In the genomic region with DNA sequence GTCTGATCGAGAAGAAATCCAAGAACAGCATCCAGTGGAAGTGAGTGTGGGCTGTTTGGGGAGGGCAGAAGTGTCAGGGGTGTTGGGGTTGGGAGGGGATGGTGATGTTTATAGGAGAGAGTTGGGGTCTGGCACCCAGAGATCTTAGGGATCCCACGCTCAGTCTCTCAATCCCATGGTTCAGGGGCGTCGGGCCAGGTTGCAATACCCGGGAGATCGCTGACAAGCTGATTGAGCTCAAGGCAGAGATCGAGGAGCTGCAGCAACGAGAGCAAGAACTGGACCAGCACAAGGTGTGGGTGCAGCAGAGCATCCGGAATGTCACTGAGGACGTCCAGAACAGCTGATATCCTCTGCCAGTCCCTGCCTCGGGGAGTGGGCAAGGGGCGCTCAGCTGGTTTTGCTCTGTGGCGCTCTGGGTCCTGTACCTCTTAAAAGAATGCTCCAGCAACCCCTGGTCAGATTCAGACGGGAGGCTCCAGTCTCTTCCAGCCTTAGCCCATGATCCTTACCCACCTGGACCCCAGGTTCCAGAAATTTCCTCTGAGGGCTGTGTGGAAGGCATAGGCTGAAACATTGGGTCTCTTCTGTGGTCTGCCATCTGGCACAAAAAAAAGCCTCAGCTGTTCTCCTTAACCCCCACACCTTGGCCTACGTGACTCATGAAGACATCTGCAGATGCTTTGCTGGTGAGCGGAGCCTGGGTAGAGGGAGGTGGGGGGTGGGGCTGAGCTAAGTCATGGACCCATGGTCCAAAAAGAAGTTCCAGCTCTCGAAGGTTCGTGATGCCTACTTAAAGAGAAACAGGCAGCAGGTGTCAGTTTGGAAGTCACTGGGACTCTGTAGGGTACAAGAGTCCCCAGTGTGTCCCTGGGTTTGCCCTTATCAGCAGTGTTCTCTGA, we compare ENCODE assay signal across 8 mouse cellular contexts. TPM values are rescaled to one million over a fixed set of nuclear protein-coding genes. Genes with fewer than 3 reads are reported as not detected.
DNase-seq lines count a peak whose midpoint lies in the region; ATAC-seq lines count a peak whose summit lies in the region.

No protein-coding gene starts in this region.

- no peak for DNase-seq in kidney, postnatal 14 days
- DNase-seq in adrenal gland, postnatal 14 days, result no peak
- no peak for DNase-seq in urinary bladder, adult 18-20 months (ENCODE audit: low spot score in 2 of 2)
- no peak for DNase-seq in ovary, postnatal 10 days (ENCODE audit: low spot score)

- no peaks in the 10 kb centered on the region for H3K9me3 ChIP-seq in kidney, embryonic 16.5 days (ENCODE audit: low read length)
- no peaks in the 10 kb centered on the region for H3K9me3 ChIP-seq in hindbrain, embryonic 15.5 days
- no peaks in the 10 kb centered on the region for H3K9me3 ChIP-seq in midbrain, embryonic 15.5 days

- peaks cover 19% of the 10 kb centered on the region for H3K4me1 ChIP-seq in kidney, embryonic 16.5 days (ENCODE audit: insufficient read depth, low read length)
- H3K4me1 ChIP-seq in brown adipose tissue, adult 24 weeks (ENCODE audit: control insufficient read depth, insufficient read depth, insufficient read length, low read length), result 0 out of 2 replicates have a peak, but pooled peaks cover 3% of the 10 kb centered on the region
- peaks cover 30% of the 10 kb centered on the region for H3K4me1 ChIP-seq in hindbrain, embryonic 15.5 days (replicated peaks)
- H3K4me1 ChIP-seq in midbrain, embryonic 15.5 days, result peaks cover 21% of the 10 kb centered on the region

- no peaks in the 10 kb centered on the region for H3K27me3 ChIP-seq in kidney, embryonic 16.5 days (ENCODE audit: insufficient read depth, low read length)
- H3K27me3 ChIP-seq in hindbrain, embryonic 15.5 days, result no peaks in the 10 kb centered on the region
- H3K27me3 ChIP-seq in midbrain, embryonic 15.5 days (replicated peaks), result no peaks in the 10 kb centered on the region

- peak overlapping the region; percentile 97 for H3K4me3 ChIP-seq in kidney, embryonic 16.5 days (ENCODE audit: low read length)
- peak overlapping the region; percentile 82 for H3K4me3 ChIP-seq in brown adipose tissue, adult 24 weeks (ENCODE audit: insufficient read depth, low read depth, low read length)
- H3K4me3 ChIP-seq in hindbrain, embryonic 15.5 days, result peak overlapping the region; percentile 99
- H3K4me3 ChIP-seq in midbrain, embryonic 15.5 days, result peak overlapping the region; percentile 100

- H3K27ac ChIP-seq in kidney, embryonic 16.5 days (ENCODE audit: low read length), result no peak overlapping the region; the same call in 1 of the 2 replicates
- no peak overlapping the region for H3K27ac ChIP-seq in brown adipose tissue, adult 24 weeks (replicated peaks; ENCODE audit: low read depth, low read length)
- H3K27ac ChIP-seq in hindbrain, embryonic 15.5 days (replicated peaks), result peak overlapping the region; percentile 73; the same call in 1 of the 2 replicates
- H3K27ac ChIP-seq in midbrain, embryonic 15.5 days, result no peak overlapping the region; the same call in 1 of the 2 replicates

- H3K4me2 ChIP-seq in kidney, embryonic 16.5 days (replicated peaks; ENCODE audit: low read depth, low read length), result peak overlapping the region; percentile 97
- peak overlapping the region; percentile 95 for H3K4me2 ChIP-seq in hindbrain, embryonic 15.5 days
- peak overlapping the region; percentile 99 for H3K4me2 ChIP-seq in midbrain, embryonic 15.5 days

- H3K36me3 ChIP-seq in kidney, embryonic 16.5 days (ENCODE audit: insufficient read depth, low read length), result peaks cover 41% of the 10 kb centered on the region
- peaks cover 43% of the 10 kb centered on the region for H3K36me3 ChIP-seq in hindbrain, embryonic 15.5 days
- peaks cover 29% of the 10 kb centered on the region for H3K36me3 ChIP-seq in midbrain, embryonic 15.5 days (replicated peaks)

- no peak for ATAC-seq in kidney, embryonic 16.5 days (ENCODE audit: low FRiP score, low TSS enrichment)
- no peak for ATAC-seq in hindbrain, embryonic 15.5 days (ENCODE audit: low FRiP score, low read depth)
- no peak for ATAC-seq in midbrain, embryonic 15.5 days (replicated peaks)

- H3K9ac ChIP-seq in kidney, embryonic 16.5 days (replicated peaks; ENCODE audit: low read length), result peak overlapping the region; percentile 88
- peak overlapping the region; percentile 85 for H3K9ac ChIP-seq in hindbrain, embryonic 15.5 days
- H3K9ac ChIP-seq in midbrain, embryonic 15.5 days, result peak overlapping the region; percentile 99

- 52% methylated on average over 18 of the region's 18 CpGs for WGBS in kidney, embryonic 16.5 days
- 70% methylated on average over 18 of the region's 18 CpGs for WGBS in hindbrain, embryonic 15.5 days
- 61% methylated on average over 18 of the region's 18 CpGs for WGBS in midbrain, embryonic 15.5 days

RNA-seq across cellular contexts. Expression of a gene that starts 1.1 kb away (rescaled TPM):
- polyA plus RNA-seq in kidney, embryonic 16.5 days (2015; fragmentation: Nextera tagmentation; extraction: Ambion mirVana), result 90.1 and 108 TPM in 2 replicates
- polyA plus RNA-seq in brown adipose tissue, adult 24 weeks (2012; ENCODE audit: insufficient read depth, insufficient read length, missing spikeins), result 22.5 and 27.0 TPM in 2 replicates
- polyA plus RNA-seq in hindbrain, embryonic 15.5 days (2015; fragmentation: Nextera tagmentation; extraction: Ambion mirVana), result 44.0 and 51.0 TPM in 2 replicates
- polyA plus RNA-seq in midbrain, embryonic 15.5 days (2015; fragmentation: Nextera tagmentation; extraction: Ambion mirVana), result 45.3 and 48.9 TPM in 2 replicates
- total RNA-seq in adrenal gland, postnatal 14 days (2021), result 44.5 and 44.9 TPM in 2 replicates

RNA-seq across cellular contexts. Expression of a gene that starts 2.7 kb away (rescaled TPM):
- 29.5 and 32.1 TPM in 2 replicates for polyA plus RNA-seq in kidney, embryonic 16.5 days (2015; fragmentation: Nextera tagmentation; extraction: Ambion mirVana)
- 0.83 and 3.3 TPM in 2 replicates for polyA plus RNA-seq in brown adipose tissue, adult 24 weeks (2012; ENCODE audit: insufficient read depth, insufficient read length, missing spikeins)
- polyA plus RNA-seq in hindbrain, embryonic 15.5 days (2015; fragmentation: Nextera tagmentation; extraction: Ambion mirVana), result 11.6 and 14.2 TPM in 2 replicates
- 11.8 and 12.7 TPM in 2 replicates for polyA plus RNA-seq in midbrain, embryonic 15.5 days (2015; fragmentation: Nextera tagmentation; extraction: Ambion mirVana)
- 16.0 and 20.2 TPM in 2 replicates for total RNA-seq in adrenal gland, postnatal 14 days (2021)

RNA-seq across cellular contexts. Expression of a gene that starts 6.8 kb away (rescaled TPM):
- 13.3 and 13.9 TPM in 2 replicates for polyA plus RNA-seq in kidney, embryonic 16.5 days (2015; fragmentation: Nextera tagmentation; extraction: Ambion mirVana)
- 1.1 and 4.7 TPM in 2 replicates for polyA plus RNA-seq in brown adipose tissue, adult 24 weeks (2012; ENCODE audit: insufficient read depth, insufficient read length, missing spikeins)
- polyA plus RNA-seq in hindbrain, embryonic 15.5 days (2015; fragmentation: Nextera tagmentation; extraction: Ambion mirVana), result 1.3 and 1.5 TPM in 2 replicates
- 1.1 and 1.3 TPM in 2 replicates for polyA plus RNA-seq in midbrain, embryonic 15.5 days (2015; fragmentation: Nextera tagmentation; extraction: Ambion mirVana)
- total RNA-seq in adrenal gland, postnatal 14 days (2021), result 3.9 and 5.0 TPM in 2 replicates

RNA-seq across cellular contexts. Expression of a gene that starts 8.9 kb away (rescaled TPM):
- 10.5 and 13.4 TPM in 2 replicates for polyA plus RNA-seq in kidney, embryonic 16.5 days (2015; fragmentation: Nextera tagmentation; extraction: Ambion mirVana)
- 0.63 and 1.4 TPM in 2 replicates for polyA plus RNA-seq in brown adipose tissue, adult 24 weeks (2012; ENCODE audit: insufficient read depth, insufficient read length, missing spikeins)
- 124 and 146 TPM in 2 replicates for polyA plus RNA-seq in hindbrain, embryonic 15.5 days (2015; fragmentation: Nextera tagmentation; extraction: Ambion mirVana)
- polyA plus RNA-seq in midbrain, embryonic 15.5 days (2015; fragmentation: Nextera tagmentation; extraction: Ambion mirVana), result 165 and 173 TPM in 2 replicates
- total RNA-seq in adrenal gland, postnatal 14 days (2021), result 2.6 and 4.6 TPM in 2 replicates

RNA-seq across cellular contexts. Expression of a gene that starts 22.7 kb away (rescaled TPM):
- 1.2 and 1.4 TPM in 2 replicates for polyA plus RNA-seq in kidney, embryonic 16.5 days (2015; fragmentation: Nextera tagmentation; extraction: Ambion mirVana)
- 57.4 and 71.2 TPM in 2 replicates for polyA plus RNA-seq in brown adipose tissue, adult 24 weeks (2012; ENCODE audit: insufficient read depth, insufficient read length, missing spikeins)
- polyA plus RNA-seq in hindbrain, embryonic 15.5 days (2015; fragmentation: Nextera tagmentation; extraction: Ambion mirVana), result 5.2 and 5.7 TPM in 2 replicates
- polyA plus RNA-seq in midbrain, embryonic 15.5 days (2015; fragmentation: Nextera tagmentation; extraction: Ambion mirVana), result 4.0 and 4.5 TPM in 2 replicates
- 11.5 and 13.4 TPM in 2 replicates for total RNA-seq in adrenal gland, postnatal 14 days (2021)
